Mouse (Mus musculus) ES-E14 (cell line): ENCODE results near the gene Ppm1l.

Source experiments
- CHD2 ChIP-seq: IDR thresholded peaks from 2 replicates; pipeline ENCODE4 v1.6.1; 2014; ENCODE audit warnings: mild to moderate bottlenecking, low read depth, low read length, inconsistent platforms
- HCFC1 ChIP-seq: IDR thresholded peaks from 2 replicates; pipeline ENCODE4 v1.6.1; 2012; ENCODE audit warnings: low read length, inconsistent platforms, borderline replicate concordance; ENCODE audit not compliant: insufficient read depth
- ZNF384 ChIP-seq: IDR thresholded peaks from 2 replicates; pipeline ENCODE4 v1.6.1; 2012; ENCODE audit warnings: low read depth, low read length, inconsistent platforms

DNA sequence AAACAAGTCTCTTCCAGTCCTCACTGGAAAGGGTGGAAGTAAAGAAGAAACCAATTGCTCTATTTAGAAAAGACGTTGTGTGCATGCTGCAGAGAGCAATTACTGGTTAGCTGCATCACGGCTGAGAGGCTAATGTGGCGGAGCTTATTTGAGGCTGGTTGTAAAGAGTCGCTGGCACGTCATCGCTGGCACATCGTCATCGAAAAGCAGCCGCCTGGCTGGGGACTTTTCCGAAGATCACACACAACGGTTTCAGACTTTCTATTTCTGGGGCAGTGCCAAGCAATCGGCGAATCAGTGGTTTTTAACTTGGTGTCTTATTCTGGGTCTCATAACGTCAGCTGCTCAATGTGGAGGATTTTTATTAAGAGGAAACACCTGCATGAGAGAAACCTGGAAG is 26.8 kb upstream of the Ppm1l start:
- TF ChIP-seq ZNF384 (no peak), HCFC1 (no peak), CHD2 (no peak)
